Mouse (Mus musculus) lung, postnatal 36 days (tissue): ENCODE measurements around the gene Gar1.

ENCODE experiments used
- DNase-seq: peaks from one replicate; pipeline ENCODE4 v3.0.0; 2022; ENCODE audit warnings: mixed read lengths

Gar1 gene

DNA sequence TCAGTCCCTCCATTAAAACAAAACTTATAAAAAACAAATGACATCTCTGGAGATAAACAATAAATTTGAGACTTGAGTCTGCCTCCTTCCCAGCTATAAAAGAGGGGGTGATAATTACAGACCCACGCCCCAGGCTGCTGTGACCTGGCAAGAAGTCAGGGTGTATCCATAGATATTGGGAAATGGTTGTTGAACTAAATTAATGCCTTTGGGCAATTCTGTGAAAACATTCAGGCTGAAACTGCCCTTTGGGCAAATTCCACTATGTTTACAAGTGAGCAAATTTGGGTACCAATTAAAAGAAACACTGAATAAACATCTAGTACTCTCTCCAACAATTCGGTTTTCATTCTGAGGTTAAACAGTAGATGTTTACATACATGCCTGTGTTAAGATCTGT, 32.2 kb downstream of the Gar1 start:
- no peak for DNase-seq

DNA sequence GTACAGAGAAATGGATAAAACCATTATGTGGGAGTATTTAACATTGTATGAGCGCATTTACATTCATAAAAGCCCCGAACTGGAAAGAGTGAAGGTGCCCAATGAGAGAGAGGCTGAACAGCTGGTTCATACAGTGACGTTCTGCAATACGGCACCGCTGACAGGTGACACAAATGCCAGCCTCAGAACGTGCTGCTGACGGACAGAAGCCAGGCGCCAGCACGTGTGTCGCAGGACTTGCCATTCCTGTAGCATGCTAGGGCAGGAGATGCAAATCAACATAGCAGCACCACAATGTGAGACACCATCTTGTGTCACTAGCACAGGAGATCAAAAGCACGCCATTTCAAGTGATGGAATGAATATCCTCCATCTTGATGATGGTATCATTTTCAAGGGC, 32.6 kb downstream of the Gar1 start:
- DNase-seq, result no peak

- no peak for DNase-seq
These were observed 33.9 kb downstream of the Gar1 start for GRCm38 (mm10) chr3:129797341-129797740.

- DNase-seq, result no peak
These were observed 37.4 kb downstream of the Gar1 start for GRCm38 (mm10) chr3:129793801-129794200.

GRCm38 (mm10) chr3:129782746-129783145, 48.5 kb downstream of the Gar1 start:
- no peak for DNase-seq

GRCm38 (mm10) chr3:129781435-129781834, 49.8 kb downstream of the Gar1 start:
- DNase-seq, result no peak
